Mouse (Mus musculus) hindbrain, embryonic 11.5 days (tissue): Measurements from ENCODE around the gene Olfr658. TPM values are rescaled to one million over a fixed set of nuclear protein-coding genes. Genes with fewer than 3 reads are reported as not detected.

Experiments
- polyA plus RNA-seq: library from polyadenylated mRNA; unstranded; fragments of >200 nt; fragmentation: Nextera tagmentation; extraction: Ambion mirVana; gene quantifications from 2 replicates; pipeline ENCODE4 v1.2.1, GENCODE M21; 2014

Gene Olfr658
- polyA plus RNA-seq, 1 experiment from 2014 or later = not detected

Other genes with a start within 250 kb of the Olfr658 start
- gene Trim30c, start 246.5 kb downstream of the Olfr658 start, polyA plus RNA-seq = 0.11 and 0.32 TPM in 2 replicates
- 0.74 and 0.81 TPM in 2 replicates for gene Trim30a, start 182.1 kb downstream of the Olfr658 start, polyA plus RNA-seq
- gene Trim30d, start 139.5 kb downstream of the Olfr658 start, polyA plus RNA-seq = 0.11 and 0.31 TPM in 2 replicates
- gene Olfr651, start 97.2 kb downstream of the Olfr658 start, polyA plus RNA-seq = not detected in 2 replicates
- gene Olfr652, start 86.4 kb downstream of the Olfr658 start, polyA plus RNA-seq = not detected in 2 replicates
- not detected in 2 replicates for gene Olfr653, start 70.0 kb downstream of the Olfr658 start, polyA plus RNA-seq
- not detected in 2 replicates for gene Olfr654, start 60.3 kb downstream of the Olfr658 start, polyA plus RNA-seq
- gene Olfr655, start 45.5 kb downstream of the Olfr658 start, polyA plus RNA-seq = not detected in 2 replicates
- not detected in 2 replicates for gene Olfr656, start 33.4 kb downstream of the Olfr658 start, polyA plus RNA-seq
- not detected in 2 replicates for gene Olfr657, start 22.5 kb downstream of the Olfr658 start, polyA plus RNA-seq
- not detected in 2 replicates for gene Olfr659, start 19.4 kb upstream of the Olfr658 start, polyA plus RNA-seq
- not detected in 2 replicates for gene Olfr661, start 39.2 kb upstream of the Olfr658 start, polyA plus RNA-seq
- not detected in 2 replicates for gene Usp17le, start 130.2 kb upstream of the Olfr658 start, polyA plus RNA-seq
- gene Usp17lb, start 195.3 kb upstream of the Olfr658 start, polyA plus RNA-seq = not detected in 2 replicates
- gene Usp17la, start 209.7 kb upstream of the Olfr658 start, polyA plus RNA-seq = not detected in 2 replicates
- not detected in 2 replicates for gene Olfr665, start 230.7 kb upstream of the Olfr658 start, polyA plus RNA-seq
- gene Olfr666, start 248.6 kb upstream of the Olfr658 start, polyA plus RNA-seq = not detected in 2 replicates